Mouse (Mus musculus): ENCODE data around the gene Rom1.
"Not testable (repeated sequence)": the region's sequence is repeated elsewhere in the genome, so short reads cannot be mapped to it uniquely, and the experiment has no call there.

The Rom1 gene

GRCm38 (mm10) chr19:8929224-8930088, at the start of gene Rom1, which contains the start of gene Eml3:
Rom1 (minus strand) TSS chr19:8929356.
Eml3 (plus strand) TSS chr19:8929552.
- peak; percentile 77 to 83 for DNase-seq (ENCODE audit: low read depth in 2 of 2, low spot score in 2 of 2)

DNA sequence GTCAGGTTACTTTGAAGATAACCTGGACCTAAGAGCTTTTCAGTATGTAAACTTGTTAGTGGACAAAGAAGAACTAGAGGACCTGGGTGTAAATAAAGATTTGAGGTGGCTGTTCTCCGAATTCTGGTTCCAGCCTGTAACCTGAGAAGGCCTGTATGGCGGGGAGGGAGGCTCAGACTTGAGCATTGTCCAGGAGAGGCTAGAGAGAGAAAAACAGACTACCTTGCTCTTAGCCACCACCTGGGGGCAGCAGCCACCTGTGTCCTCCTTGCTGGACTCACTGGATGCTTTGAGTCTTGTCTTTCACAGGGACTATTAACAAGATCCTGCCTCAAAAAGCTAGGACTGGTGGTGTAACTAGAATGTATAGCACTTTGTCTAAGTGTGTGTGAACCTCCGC, 47.4 kb upstream of the Rom1 start:
- DNase-seq (ENCODE audit: low read depth in 2 of 2, low spot score in 2 of 2): no peak

DNA sequence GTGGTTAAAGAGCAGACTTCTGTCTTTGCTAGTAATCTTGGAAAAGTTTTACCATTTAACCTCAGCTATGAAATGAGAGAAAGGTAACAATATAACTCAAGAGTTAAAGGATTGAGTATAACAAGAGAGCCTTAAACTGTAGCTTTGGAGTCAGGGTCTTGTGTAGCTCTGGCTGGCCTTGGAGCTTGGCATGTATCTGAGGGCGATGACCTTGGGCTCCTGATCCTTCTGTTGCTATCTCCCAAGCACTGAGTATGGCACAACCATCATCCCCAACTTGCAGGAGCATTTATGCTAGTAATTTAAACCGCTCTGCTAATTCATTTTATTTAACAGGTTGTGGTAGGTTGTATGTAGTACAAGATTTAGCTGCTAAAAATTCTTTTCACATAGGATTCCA, 46.3 kb upstream of the Rom1 start:
- no peak for DNase-seq (ENCODE audit: low read depth in 2 of 2, low spot score in 2 of 2)

DNA sequence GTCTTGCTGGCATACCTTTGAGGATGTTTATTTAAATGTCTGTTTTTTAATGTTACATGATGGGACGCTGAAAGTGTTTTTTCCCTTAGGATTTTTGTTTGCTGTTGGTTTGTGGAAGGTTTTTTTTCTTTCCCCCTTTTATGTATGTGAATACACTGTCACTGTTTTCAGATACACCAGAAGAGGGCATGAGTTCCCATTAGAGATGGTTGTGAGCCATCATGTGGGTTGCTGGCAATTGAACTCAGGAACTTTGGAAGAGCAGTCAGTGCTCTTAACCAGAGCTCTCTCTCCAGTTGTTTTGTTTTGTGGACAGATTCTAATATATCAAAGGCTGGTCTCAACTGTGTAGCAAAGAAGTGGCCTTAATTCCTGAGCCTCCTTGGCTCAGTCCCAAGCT, 45.5 kb upstream of the Rom1 start:
- no peak for DNase-seq (ENCODE audit: low read depth in 2 of 2, low spot score in 2 of 2)

DNA sequence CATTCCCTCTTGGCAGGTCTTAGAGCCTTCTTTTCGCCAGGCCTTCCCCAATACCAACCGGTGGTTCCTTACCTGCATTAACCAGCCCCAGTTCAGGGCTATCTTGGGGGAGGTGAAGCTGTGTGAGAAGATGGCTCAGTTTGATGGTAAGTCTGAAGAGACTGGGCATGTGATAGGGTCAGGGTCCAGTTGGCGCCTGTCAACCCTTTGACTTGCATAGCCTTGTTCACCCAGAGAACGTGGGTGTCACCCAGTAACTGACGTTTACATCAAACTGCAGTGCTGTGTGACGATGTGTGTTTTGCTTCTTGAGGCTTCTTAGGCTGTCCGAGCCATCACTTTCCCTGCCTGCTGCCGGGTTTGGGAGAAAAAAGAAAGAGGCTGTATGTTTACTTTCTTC, 43.3 kb upstream of the Rom1 start:
- DNase-seq (ENCODE audit: low read depth in 2 of 2, low spot score in 2 of 2): not testable (repeated sequence)

GRCm38 (mm10) chr19:8967893-8968292, 38.7 kb upstream of the Rom1 start:
- no peak for DNase-seq (ENCODE audit: low read depth in 2 of 2, low spot score in 2 of 2)

- no peak for DNase-seq (ENCODE audit: low read depth in 2 of 2, low spot score in 2 of 2)
Observed at GRCm38 (mm10) chr19:8967373-8967743, 38.2 kb upstream of the Rom1 start.

- DNase-seq (ENCODE audit: low read depth in 2 of 2, low spot score in 2 of 2): peak; percentile 97 to 98
Observed at GRCm38 (mm10) chr19:8966590-8967372, 37.6 kb upstream of the Rom1 start, which contains the start of gene Eef1g. Eef1g (plus strand) TSS chr19:8967041.

GRCm38 (mm10) chr19:8966198-8966589, 37.0 kb upstream of the Rom1 start:
- DNase-seq (ENCODE audit: low read depth in 2 of 2, low spot score in 2 of 2): no peak

DNA sequence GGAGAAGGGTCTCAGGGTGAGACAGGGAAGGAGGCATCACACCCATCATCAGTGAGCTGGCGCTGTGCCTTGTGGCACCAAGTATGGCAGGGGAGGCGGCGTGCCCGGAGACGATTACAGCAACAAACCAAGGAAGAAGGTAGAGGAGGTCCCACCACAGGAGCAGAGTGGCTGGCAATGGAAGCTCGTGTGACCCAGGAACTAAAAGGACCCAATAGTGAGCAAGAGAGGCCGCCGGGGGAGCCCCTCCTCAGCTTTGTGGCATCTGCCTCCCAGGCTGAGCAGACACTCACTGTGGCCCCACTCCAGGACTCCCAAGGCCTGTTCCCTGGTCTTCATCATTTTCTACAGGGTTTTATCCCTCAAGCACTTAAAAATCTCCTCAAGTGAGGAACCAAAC, 36.6 kb upstream of the Rom1 start:
- DNase-seq (ENCODE audit: low read depth in 2 of 2, low spot score in 2 of 2): no peak

GRCm38 (mm10) chr19:8965075-8965474, 35.9 kb upstream of the Rom1 start:
- DNase-seq (ENCODE audit: low read depth in 2 of 2, low spot score in 2 of 2): no peak

GRCm38 (mm10) chr19:8962256-8962655, 33.1 kb upstream of the Rom1 start:
- DNase-seq (ENCODE audit: low read depth in 2 of 2, low spot score in 2 of 2): no peak

DNA sequence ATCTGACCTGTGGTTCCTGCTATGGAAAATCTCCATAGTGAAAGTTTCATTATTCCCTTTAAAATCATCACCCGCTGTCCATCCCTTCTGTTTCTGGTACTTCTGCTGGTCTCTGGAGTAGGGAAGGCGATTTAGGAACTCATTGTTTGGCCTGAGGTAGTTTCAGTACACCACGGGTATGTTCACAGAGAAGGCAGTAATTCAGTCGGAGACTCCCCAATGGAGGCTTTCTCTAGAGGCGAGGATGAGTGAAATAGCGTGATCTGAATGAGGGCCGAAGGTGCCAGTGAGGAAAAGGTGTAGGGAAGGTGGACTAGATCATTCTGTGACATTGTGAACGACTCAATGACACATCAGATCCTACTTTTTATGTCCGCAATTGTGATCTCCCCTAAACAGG, 25.0 kb upstream of the Rom1 start:
- DNase-seq (ENCODE audit: low read depth in 2 of 2, low spot score in 2 of 2): no peak

GRCm38 (mm10) chr19:8953135-8954039, 24.2 kb upstream of the Rom1 start, which contains the start of gene Tut1:
Tut1 (plus strand) TSS chr19:8953847.
- peak; percentile 89 to 90 for DNase-seq (ENCODE audit: low read depth in 2 of 2, low spot score in 2 of 2)

DNA sequence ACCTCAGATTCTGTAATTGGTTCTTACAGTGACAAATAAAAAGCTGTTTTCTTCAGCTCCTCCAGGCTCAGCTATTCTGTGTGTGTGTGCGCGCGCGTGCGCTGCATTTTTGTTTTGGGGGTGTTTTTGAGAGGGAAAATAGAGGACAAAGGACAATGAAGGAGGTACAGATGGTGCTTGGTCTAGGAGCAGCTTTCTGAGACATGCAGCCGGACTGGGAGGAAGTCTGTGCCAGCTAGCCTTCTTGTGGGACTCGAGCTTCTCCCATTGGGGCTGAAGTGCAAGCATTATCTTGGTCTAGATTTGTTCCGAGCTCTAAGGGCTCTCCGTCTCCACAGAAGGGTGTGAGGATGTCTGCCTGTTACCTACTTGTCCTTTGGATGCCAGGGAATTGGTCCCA, 23.1 kb upstream of the Rom1 start:
- DNase-seq (ENCODE audit: low read depth in 2 of 2, low spot score in 2 of 2): no peak

DNA sequence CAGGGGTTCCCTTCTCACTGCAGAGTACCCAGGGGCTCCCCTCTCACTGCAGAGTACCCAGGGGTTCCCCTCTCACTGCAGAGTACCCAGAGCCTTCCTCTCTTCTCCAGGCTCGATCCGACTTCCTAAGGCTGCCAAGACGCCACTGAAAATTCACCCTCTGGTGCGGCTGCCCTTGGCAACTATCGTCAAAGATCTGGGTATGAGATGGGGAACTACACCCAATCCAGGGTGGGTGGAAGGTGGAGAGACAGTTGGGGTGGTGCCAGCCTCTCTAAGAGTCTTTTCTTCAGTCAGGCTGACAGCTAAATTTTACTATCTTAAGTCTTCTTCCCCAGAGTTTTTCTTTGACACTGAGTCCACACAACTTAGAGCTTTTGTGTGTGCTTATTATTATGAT, 21.0 kb upstream of the Rom1 start:
- no peak for DNase-seq (ENCODE audit: low read depth in 2 of 2, low spot score in 2 of 2)

GRCm38 (mm10) chr19:8946929-8947328, 17.8 kb upstream of the Rom1 start:
- no peak for DNase-seq (ENCODE audit: low read depth in 2 of 2, low spot score in 2 of 2)

GRCm38 (mm10) chr19:8945251-8945650, 16.1 kb upstream of the Rom1 start:
- no peak for DNase-seq (ENCODE audit: low read depth in 2 of 2, low spot score in 2 of 2)

DNA sequence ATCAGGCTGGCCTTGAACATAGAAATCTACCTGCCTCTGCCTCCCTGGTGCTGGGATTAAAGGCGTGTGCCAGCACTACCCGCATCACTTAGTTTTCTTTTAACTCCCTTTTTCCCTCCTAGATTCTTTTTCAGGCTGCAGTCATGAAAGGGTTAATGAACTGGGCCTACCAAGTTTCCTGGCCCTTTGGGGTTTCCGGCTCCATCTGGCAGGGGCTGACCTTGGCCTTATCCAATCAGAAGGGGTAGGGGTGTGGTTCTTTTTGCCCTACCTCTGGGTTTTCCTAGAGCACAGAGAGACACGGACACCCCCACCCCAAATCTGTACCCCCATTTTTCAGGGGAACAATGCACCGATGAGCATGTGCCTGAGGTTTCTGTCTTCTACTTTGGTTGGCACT, 15.6 kb upstream of the Rom1 start:
- peak in 1 of 2 experiments; percentile 35 for DNase-seq (ENCODE audit: low read depth in 2 of 2, low spot score in 2 of 2)

DNA sequence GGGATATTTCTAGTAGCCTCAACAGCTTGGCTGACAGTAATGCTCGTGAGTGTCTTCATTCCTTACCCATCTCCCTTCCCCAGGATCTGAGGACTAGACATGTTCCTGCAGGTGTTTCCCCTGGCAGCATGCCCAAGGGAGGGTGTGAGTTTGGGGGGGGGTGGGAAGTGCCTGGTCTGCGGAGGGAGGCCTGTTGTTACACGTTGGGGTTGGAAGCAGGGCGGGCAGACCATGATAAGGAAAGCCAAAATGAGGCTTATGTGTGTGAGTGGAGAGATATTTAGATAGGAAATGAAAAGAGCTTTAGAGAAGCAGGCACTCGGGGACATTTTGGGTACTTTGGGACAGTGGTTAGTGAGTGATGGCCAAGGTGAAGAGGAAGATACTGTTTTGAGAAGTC, 14.9 kb upstream of the Rom1 start:
- DNase-seq (ENCODE audit: low read depth in 2 of 2, low spot score in 2 of 2): no peak

- no peak for DNase-seq (ENCODE audit: low read depth in 2 of 2, low spot score in 2 of 2)
Observed at GRCm38 (mm10) chr19:8943047-8943446, 13.9 kb upstream of the Rom1 start.
